Mouse (Mus musculus): ENCODE measurements around the gene Olfr800.

GRCm38 (mm10) chr10:129657394-129657793 lies at the start of gene Olfr800:
- TF ChIP-seq CTCF (IDR thresholded peaks at IDR 0.05; ENCODE audit: insufficient read depth, low read length), result no peak
- no peak for TF ChIP-seq POLR2A (IDR thresholded peaks at IDR 0.05; ENCODE audit: borderline replicate concordance, extremely low read depth, low read depth, low read length)
